Mouse (Mus musculus) left cerebral cortex, postnatal 10 days (tissue): ENCODE results near the gene Sfxn3. TPM values are rescaled to one million over a fixed set of nuclear protein-coding genes. Genes with fewer than 3 reads are reported as not detected.

Source experiments
- DNase-seq, 2 experiments: peaks; one replicate each; pipeline ENCODE4 v3.0.0; 2021 to 2022; ENCODE audit warnings: low spot score in 2 of 2, mixed read lengths in 1 of 2; ENCODE audit errors: extremely low spot score in 1 of 2
- intact Hi-C: fragments of 180-260 bp; cut with DNase I; formaldehyde crosslinking; loops from one replicate; pipeline ENCODE4 v1.15.1; 2025
- total RNA-seq, 2 experiments: library from RNA; stranded (reverse); gene quantifications; 2 replicates each; pipeline ENCODE4 v1.2.3; 2021

Gene Sfxn3
- total RNA-seq, 2 experiments from 2014 or later = 116 to 122 TPM

DNA sequence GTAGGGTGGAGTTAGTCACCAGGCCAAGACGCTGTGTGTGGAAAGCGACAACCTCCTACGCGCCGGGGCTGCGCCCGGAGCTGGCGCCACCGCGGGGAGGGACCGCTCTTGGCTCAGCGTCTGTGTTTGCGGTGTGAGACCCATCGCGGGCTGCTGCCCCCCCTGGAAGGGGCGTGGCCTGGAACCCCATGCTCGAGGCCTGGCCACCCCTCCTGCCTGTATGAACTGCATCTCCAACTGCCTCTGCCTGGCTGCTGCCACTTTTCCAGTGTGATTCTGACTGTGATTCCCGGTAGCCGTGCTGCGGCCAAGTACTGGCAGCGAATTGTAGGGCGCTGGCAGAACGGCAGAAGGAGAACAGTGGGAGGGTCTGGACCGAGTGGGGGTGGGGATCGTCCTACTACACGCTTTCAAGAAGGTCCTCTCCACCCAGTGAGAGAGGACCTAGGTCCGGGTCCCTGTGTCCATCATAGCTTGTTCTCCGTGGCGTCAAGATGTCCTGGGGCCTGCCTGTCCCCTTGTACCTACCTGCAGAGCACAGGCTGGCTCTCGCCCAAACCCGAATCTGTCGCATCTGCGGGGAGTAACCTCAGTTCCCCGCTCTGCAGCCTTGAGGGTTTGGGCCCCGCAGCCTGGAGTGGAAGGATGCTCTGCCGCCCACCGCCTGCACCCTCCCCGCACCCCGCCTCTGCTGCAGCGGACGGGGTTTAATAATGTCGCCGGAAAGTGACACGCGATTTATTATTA lies 32.6 kb downstream of the Sfxn3 start:
- intact Hi-C loops = loop anchor here (5.0 to 10.0 kb wide), 2 partner anchors 77 to 325 kb away; partner anchors contain the start of gene Pax2
- peak in 1 of 2 experiments; percentile 76 for DNase-seq

GRCm38 (mm10) chr19:45080711-45081110 lies 33.4 kb downstream of the Sfxn3 start:
- intact Hi-C loops = loop anchor here (10.0 kb wide), 1 partner anchor 326 kb away; the partner anchor contains the start of gene Pax2
- no peak for DNase-seq

- peak in 1 of 2 experiments; percentile 54 for DNase-seq
- intact Hi-C loops = loop anchor here (10.0 kb wide), 1 partner anchor 326 kb away; the partner anchor contains the start of gene Pax2
Observed at GRCm38 (mm10) chr19:45081279-45081678, 34.0 kb downstream of the Sfxn3 start.

DNA sequence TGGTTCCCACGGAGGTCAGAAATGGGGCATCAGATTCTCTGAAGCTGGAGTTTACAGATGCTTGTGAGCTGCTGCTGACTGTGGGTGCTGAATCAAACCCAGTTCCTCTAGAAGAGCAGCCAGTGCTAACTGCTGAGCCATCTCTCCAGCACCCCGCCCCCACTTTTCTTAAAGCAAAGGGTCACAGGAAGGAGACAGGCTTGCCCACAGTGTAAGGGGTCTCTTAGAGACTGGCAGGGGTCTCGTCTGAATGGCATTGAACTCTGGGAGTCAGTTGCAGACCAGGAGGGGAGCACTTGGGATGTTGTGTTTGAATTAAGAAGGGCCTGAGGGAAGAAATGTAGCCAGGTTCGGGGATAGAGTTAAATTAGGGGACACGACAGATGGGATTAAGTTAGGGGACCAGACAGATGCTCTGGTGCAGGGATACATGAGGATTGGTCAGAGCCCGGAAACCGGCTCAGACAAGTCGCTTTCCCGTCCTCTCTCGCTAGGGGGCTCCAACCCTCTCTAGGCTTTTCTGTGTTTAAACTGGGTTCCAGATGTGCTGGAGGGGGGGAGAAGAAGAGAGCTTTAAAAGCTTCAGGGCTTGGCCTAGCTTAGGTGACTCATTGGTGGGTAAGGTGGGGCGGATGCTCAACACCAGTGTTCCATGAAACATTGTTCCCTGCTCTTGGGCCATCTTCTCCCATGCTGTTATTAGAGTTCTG lies 34.7 kb downstream of the Sfxn3 start:
- peak in 1 of 2 experiments; percentile 65 for DNase-seq
- intact Hi-C loops = loop anchor here (10.0 kb wide), 1 partner anchor 327 kb away; the partner anchor contains the start of gene Pax2

- intact Hi-C loops = no loop called here
- DNase-seq = peak in 1 of 2 experiments; percentile 41
Observed at GRCm38 (mm10) chr19:45097868-45098267, 50.6 kb downstream of the Sfxn3 start.

DNA sequence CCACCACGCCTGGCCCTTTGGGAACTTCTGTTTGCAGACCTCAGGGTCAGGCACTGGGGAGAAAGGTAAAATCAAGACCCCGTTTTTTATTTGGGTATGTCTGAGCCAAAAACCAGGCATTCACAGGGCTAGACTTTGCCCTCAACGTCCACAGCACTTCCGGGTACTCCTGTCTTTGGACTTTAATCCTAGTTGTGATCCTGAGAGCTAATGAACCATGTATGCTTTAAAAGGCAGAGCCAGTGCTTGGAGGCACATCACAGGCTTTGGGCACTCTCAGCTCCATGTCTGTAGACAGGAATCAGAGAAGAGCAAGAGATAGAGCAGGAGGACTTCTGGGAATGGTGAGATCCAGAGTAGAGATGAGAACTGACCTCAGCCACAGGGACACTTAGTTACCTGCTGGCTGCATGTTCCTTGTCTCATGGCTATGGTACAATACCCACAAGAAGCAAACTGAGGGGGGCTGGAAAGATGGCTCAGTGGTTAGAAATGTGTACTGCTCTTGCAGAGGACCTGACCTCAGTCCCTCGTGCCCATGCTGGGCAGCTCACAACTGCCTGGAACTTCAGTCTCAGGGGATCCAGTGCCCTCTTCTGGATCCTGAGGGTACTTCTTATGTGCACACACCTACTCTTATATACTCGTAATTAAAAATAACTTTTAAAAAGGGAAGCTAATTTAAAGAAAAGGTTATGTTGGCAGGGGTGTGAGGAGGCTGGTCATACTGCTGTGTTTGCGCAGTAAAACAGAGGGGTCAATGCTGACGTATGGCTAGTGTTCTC lies 53.4 kb downstream of the Sfxn3 start:
- intact Hi-C loops = no loop called here
- no peak for DNase-seq

DNA sequence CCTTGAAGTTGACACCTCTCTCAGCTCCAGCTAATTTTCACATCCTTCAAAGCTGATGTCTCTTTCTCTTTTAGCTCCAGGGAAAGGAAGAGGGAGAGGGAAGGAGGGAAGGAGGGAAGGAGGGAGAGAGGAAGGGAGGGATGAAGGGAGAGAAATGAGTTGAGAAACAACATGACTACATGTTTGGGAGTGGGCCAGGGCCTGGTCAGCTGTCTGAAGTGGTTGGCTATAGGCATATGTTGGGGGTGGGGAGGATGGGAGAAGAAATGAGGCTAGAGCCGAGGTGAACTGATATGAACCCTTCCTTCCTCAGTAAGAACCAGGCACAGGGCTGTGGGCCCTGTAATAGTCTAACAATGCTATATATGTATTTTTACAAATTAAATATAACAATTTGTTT lies 58.3 kb downstream of the Sfxn3 start:
- intact Hi-C loops = no loop called here
- DNase-seq = no peak

Other genes starting within 250 kb of the Sfxn3 start
- 10 to 100 TPM; 29.9 to 30.4 TPM for gene Slf2, start 116.4 kb upstream of the Sfxn3 start, total RNA-seq
- 10 to 100 TPM; 59.6 to 62.9 TPM for gene Sema4g, start 58.4 kb upstream of the Sfxn3 start, total RNA-seq
- 10 to 100 TPM; 11.7 to 12.2 TPM for gene Twnk, start 41.8 kb upstream of the Sfxn3 start, total RNA-seq
- 10 to 100 TPM; 48.1 to 50.1 TPM for gene Mrpl43, start 41.1 kb upstream of the Sfxn3 start, total RNA-seq
- 10 to 100 TPM; 24.5 to 25.6 TPM for gene Lzts2, start 33.1 kb upstream of the Sfxn3 start, total RNA-seq
- gene Pdzd7, start 1.8 kb upstream of the Sfxn3 start, total RNA-seq = 1 to 10 TPM; 4.1 to 4.7 TPM
- 1 to 10 TPM; 1.6 to 2.0 TPM for gene Kazald1, start 27.7 kb downstream of the Sfxn3 start, total RNA-seq
- gene Tlx1, start 103.2 kb downstream of the Sfxn3 start, total RNA-seq = not detected
- gene Lbx1, start 188.3 kb downstream of the Sfxn3 start, total RNA-seq = not detected